Mouse (Mus musculus) kidney, embryonic 16.5 days (tissue): ENCODE data around the gene Il17rc. TPM values are rescaled to one million over a fixed set of nuclear protein-coding genes. Genes with fewer than 3 reads are reported as not detected.

Source experiments
- ATAC-seq: fragments of 200-750 bp; cut with Nextera tagmentation; 2 replicates; pipeline ENCODE4 v1.8.0; 2017; ENCODE audit warnings: moderate TSS enrichment; ENCODE audit not compliant: low FRiP score, low TSS enrichment
- H3K27ac ChIP-seq: fragments of 300-500 bp; sonication (generic); 2 replicates; pipeline ENCODE4 v1.5.1; 2014; ENCODE audit warnings: low read length
- H3K27me3 ChIP-seq: fragments of 300-500 bp; sonication (generic); 2 replicates; pipeline ENCODE4 v1.6.1; 2014; ENCODE audit warnings: low read length, control low read depth, mixed read lengths; ENCODE audit not compliant: insufficient read depth
- H3K36me3 ChIP-seq: fragments of 300-500 bp; sonication (generic); 2 replicates; pipeline ENCODE4 v1.6.1; 2014; ENCODE audit warnings: low read length, control low read depth, mixed read lengths; ENCODE audit not compliant: insufficient read depth
- H3K4me1 ChIP-seq: fragments of 300-500 bp; sonication (generic); 2 replicates; pipeline ENCODE4 v1.6.1; 2014; ENCODE audit warnings: low read length, control low read depth, mixed read lengths; ENCODE audit not compliant: insufficient read depth
- H3K4me2 ChIP-seq: fragments of 300-500 bp; sonication (generic); replicated peaks from 2 replicates; pipeline ENCODE4 v1.6.1; 2014; ENCODE audit warnings: low read depth, low read length
- H3K4me3 ChIP-seq: fragments of 300-500 bp; sonication (generic); 2 replicates; pipeline ENCODE4 v1.5.1; 2014; ENCODE audit warnings: mild to moderate bottlenecking, low read length
- H3K9ac ChIP-seq: fragments of 300-500 bp; sonication (generic); replicated peaks from 2 replicates; pipeline ENCODE4 v1.6.1; 2014; ENCODE audit warnings: low read length
- H3K9me3 ChIP-seq: fragments of 300-500 bp; sonication (generic); 2 replicates; pipeline ENCODE4 v1.6.1; 2016; ENCODE audit warnings: low read length, control low read depth
- WGBS: fragments of 180-500 bp; shearing (Covaris S2); extraction: QIAGEN DNeasy Blood & Tissue Kit; methylation state at CpG from one replicate; pipeline ENCODE4 v1.1.7; 2014; 5-methylcytosine and 5-hydroxymethylcytosine counted together
- polyA plus RNA-seq: library from polyadenylated mRNA; unstranded; fragments of >200 nt; fragmentation: Nextera tagmentation; extraction: Ambion mirVana; gene quantifications from 2 replicates; pipeline ENCODE4 v1.2.1, GENCODE M21; 2015

Il17rc gene
- polyA plus RNA-seq, 1 experiment from 2014 or later = 31.0 TPM

DNA sequence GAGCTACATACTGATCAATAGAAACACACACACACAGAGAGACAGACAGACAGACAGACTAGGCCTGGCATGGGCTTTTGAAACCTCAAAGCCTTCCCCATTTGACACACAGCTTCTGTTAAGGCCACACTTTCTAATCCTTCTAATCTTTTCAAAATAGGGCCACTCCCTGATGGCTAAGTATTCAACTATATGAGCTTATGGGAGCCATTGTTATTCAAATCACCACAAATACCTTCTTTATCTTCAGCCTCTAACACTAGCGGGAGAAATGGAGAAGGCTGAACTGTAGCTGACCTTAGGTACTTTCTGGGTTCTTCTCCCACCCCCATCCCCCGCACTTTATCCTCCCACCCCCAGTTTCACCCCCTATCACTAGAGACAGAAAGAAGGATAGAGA, 31.6 kb downstream of the Il17rc start:
- H3K4me1 ChIP-seq = peaks cover 5% of the 10 kb centered on the region
- H3K4me3 ChIP-seq = no peak overlapping the region
- no peaks in the 10 kb centered on the region for H3K9me3 ChIP-seq
- WGBS = 91% methylated on average over 2 of the region's 2 CpGs
- no peak overlapping the region for H3K27ac ChIP-seq
- no peak overlapping the region for H3K9ac ChIP-seq
- H3K4me2 ChIP-seq = no peak overlapping the region
- ATAC-seq = no peak
- no peaks in the 10 kb centered on the region for H3K36me3 ChIP-seq
- H3K27me3 ChIP-seq = peaks cover 20% of the 10 kb centered on the region

DNA sequence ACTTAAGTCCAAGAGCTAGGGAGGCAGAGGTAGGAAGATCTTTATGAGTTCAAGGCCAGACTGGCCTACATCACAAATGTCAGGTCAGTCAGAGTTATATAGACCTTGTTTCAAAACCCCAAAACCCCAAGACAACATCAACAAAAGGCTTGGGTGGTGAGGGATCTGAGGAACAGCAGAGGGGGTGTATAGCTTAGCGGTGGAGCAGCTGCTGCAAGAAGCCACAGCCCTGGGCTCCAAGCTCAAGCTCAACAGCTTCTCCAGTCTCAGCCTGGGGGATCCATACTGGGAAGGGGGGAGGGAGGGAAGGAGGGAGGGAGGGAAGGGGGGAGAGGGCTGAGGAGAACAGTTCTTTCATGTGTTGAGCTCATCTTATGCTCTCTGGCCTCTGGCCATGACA, 34.5 kb downstream of the Il17rc start:
- Histone ChIP-seq H3K27me3 (peaks cover 19% of the 10 kb centered on the region), H3K4me3 (no peak overlapping the region), H3K4me2 (no peak overlapping the region), H3K36me3 (no peaks in the 10 kb centered on the region), H3K9me3 (no peaks in the 10 kb centered on the region), H3K4me1 (peaks cover 8% of the 10 kb centered on the region), H3K9ac (no peak overlapping the region), H3K27ac (no peak overlapping the region)
- ATAC-seq = no peak
- 83% methylated on average over 1 of the region's 1 CpGs for WGBS

DNA sequence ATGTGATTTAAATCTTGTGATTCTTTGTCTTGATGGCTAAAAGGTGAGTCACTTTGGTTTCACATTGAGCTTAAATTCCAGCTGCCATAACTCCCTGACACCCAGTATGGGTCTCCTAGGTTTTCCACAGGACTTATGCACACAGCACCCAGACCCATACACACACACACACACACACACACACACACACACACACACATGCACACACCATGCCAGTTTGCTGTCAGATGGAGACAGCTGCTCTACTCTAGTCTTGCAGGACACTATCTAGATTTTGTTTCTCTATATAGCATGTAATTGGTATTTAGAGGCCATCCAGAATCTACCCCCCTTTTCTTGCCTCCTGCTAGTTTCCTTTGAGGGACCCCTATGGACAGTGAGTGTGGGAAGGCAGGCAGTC, 35.9 kb downstream of the Il17rc start:
- no peaks in the 10 kb centered on the region for H3K36me3 ChIP-seq
- H3K9me3 ChIP-seq = no peaks in the 10 kb centered on the region
- no peak overlapping the region for H3K4me2 ChIP-seq
- no peak overlapping the region for H3K9ac ChIP-seq
- H3K27ac ChIP-seq = no peak overlapping the region
- H3K4me3 ChIP-seq = no peak overlapping the region
- 0 out of 2 replicates have a peak, but pooled peaks cover 4% of the 10 kb centered on the region for H3K4me1 ChIP-seq
- H3K27me3 ChIP-seq = peaks cover 6% of the 10 kb centered on the region
- no peak for ATAC-seq

- Histone ChIP-seq H3K4me1 (0 out of 2 replicates have a peak, but pooled peaks cover 4% of the 10 kb centered on the region), H3K27me3 (no peaks in the 10 kb centered on the region), H3K9me3 (no peaks in the 10 kb centered on the region), H3K9ac (no peak overlapping the region), H3K4me2 (no peak overlapping the region), H3K4me3 (no peak overlapping the region), H3K27ac (no peak overlapping the region), H3K36me3 (peaks cover 2% of the 10 kb centered on the region; the same call in 1 of the 2 replicates)
- ATAC-seq = 0 out of 2 replicates have a peak, but pooled peaks have one; percentile 6
- WGBS = 58% methylated on average over 7 of the region's 7 CpGs
These were observed 37.2 kb downstream of the Il17rc start for GRCm38 (mm10) chr6:113508272-113508946.

- H3K27ac ChIP-seq = no peak overlapping the region
- no peaks in the 10 kb centered on the region for H3K9me3 ChIP-seq
- ATAC-seq = 0 out of 2 replicates have a peak, but pooled peaks have one; percentile 15
- 39% methylated on average over 5 of the region's 5 CpGs for WGBS
- no peak overlapping the region for H3K4me2 ChIP-seq
- no peaks in the 10 kb centered on the region for H3K27me3 ChIP-seq
- peaks cover 7% of the 10 kb centered on the region for H3K36me3 ChIP-seq
- 0 out of 2 replicates have a peak, but pooled peaks cover 4% of the 10 kb centered on the region for H3K4me1 ChIP-seq
- H3K4me3 ChIP-seq = no peak overlapping the region
- no peak overlapping the region for H3K9ac ChIP-seq
These were observed 37.7 kb downstream of the Il17rc start for GRCm38 (mm10) chr6:113508947-113509280.

GRCm38 (mm10) chr6:113513944-113514343, 42.7 kb downstream of the Il17rc start:
- H3K36me3 ChIP-seq = peaks cover 55% of the 10 kb centered on the region
- H3K9ac ChIP-seq = no peak overlapping the region
- no peak overlapping the region for H3K4me2 ChIP-seq
- no peaks in the 10 kb centered on the region for H3K4me1 ChIP-seq
- no peak for ATAC-seq
- no peak overlapping the region for H3K27ac ChIP-seq
- H3K4me3 ChIP-seq = no peak overlapping the region
- no peaks in the 10 kb centered on the region for H3K27me3 ChIP-seq
- no peaks in the 10 kb centered on the region for H3K9me3 ChIP-seq
- WGBS = 94% methylated on average over 6 of the region's 6 CpGs

DNA sequence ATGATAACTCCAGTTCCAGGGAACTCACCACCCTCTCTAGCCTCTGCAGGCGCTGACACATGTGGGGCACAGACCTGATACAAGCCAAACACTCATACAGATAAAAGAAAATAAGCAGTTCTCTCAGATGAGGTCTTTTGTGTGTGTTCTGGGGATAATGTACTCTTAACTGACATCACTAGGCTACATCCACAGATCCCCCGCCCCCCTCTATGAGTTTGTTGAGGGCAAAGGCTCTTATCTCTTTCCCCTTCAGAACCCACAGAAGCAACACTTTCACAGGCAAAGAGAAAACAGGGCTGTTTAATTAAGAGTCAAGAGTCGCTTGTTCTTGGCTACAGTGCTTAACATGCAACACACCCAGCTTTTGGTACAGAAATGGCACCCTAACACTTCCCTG, 43.4 kb downstream of the Il17rc start:
- ATAC-seq = no peak
- Histone ChIP-seq H3K4me2 (no peak overlapping the region), H3K36me3 (peaks cover 61% of the 10 kb centered on the region), H3K4me3 (no peak overlapping the region), H3K27me3 (no peaks in the 10 kb centered on the region), H3K27ac (no peak overlapping the region), H3K9ac (no peak overlapping the region), H3K9me3 (no peaks in the 10 kb centered on the region), H3K4me1 (no peaks in the 10 kb centered on the region)
- WGBS = 98% methylated on average over 3 of the region's 3 CpGs

GRCm38 (mm10) chr6:113517434-113518080, 46.3 kb downstream of the Il17rc start:
- 93% methylated on average over 8 of the region's 8 CpGs for WGBS
- Histone ChIP-seq H3K4me2 (no peak overlapping the region), H3K36me3 (peaks cover 83% of the 10 kb centered on the region), H3K9ac (no peak overlapping the region), H3K9me3 (no peaks in the 10 kb centered on the region), H3K4me1 (no peaks in the 10 kb centered on the region), H3K4me3 (no peak overlapping the region), H3K27ac (no peak overlapping the region), H3K27me3 (no peaks in the 10 kb centered on the region)
- no peak for ATAC-seq

- no peak overlapping the region for H3K27ac ChIP-seq
- H3K9me3 ChIP-seq = no peaks in the 10 kb centered on the region
- ATAC-seq = no peak
- no peak overlapping the region for H3K4me2 ChIP-seq
- peaks cover 50% of the 10 kb centered on the region for H3K36me3 ChIP-seq
- 82% methylated on average over 1 of the region's 1 CpGs for WGBS
- no peak overlapping the region for H3K4me3 ChIP-seq
- no peaks in the 10 kb centered on the region for H3K27me3 ChIP-seq
- no peak overlapping the region for H3K9ac ChIP-seq
- no peaks in the 10 kb centered on the region for H3K4me1 ChIP-seq
These were observed 51.1 kb downstream of the Il17rc start for GRCm38 (mm10) chr6:113522310-113522709.

DNA sequence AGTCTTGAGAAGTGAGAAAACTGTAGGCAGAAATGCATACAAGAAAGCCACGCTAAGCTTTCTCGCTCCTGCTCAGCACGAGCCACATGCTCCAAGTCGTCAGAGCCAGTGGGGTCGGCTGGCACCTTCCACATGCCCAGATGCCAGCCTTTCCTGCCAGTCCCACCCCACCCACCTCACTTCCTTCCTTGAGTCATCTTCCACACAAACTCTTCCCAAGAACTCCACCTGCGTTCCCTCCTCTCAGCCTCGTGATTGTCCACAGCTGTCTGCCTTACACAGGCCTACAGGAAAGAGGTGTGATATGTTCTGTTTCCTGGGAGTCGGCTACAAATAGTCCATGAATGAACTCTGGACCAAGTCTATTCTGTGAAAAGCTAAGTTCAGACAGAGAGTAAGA, 52.2 kb downstream of the Il17rc start:
- Histone ChIP-seq H3K4me2 (no peak overlapping the region), H3K9me3 (no peaks in the 10 kb centered on the region), H3K36me3 (peaks cover 39% of the 10 kb centered on the region), H3K9ac (no peak overlapping the region), H3K27ac (no peak overlapping the region), H3K27me3 (no peaks in the 10 kb centered on the region), H3K4me1 (no peaks in the 10 kb centered on the region), H3K4me3 (no peak overlapping the region)
- no peak for ATAC-seq
- WGBS = 83% methylated on average over 8 of the region's 8 CpGs
